Mouse (Mus musculus) liver, embryonic 14.5 days (tissue): Measurements from ENCODE around the gene Pigm. TPM values are rescaled to one million over a fixed set of nuclear protein-coding genes. Genes with fewer than 3 reads are reported as not detected.

Experiments
- ATAC-seq: fragments of 200-750 bp; cut with Nextera tagmentation; 2 replicates; pipeline ENCODE4 v1.8.0; 2017; ENCODE audit warnings: moderate number of reproducible peaks, mild to moderate bottlenecking, moderate library complexity; ENCODE audit not compliant: insufficient read depth
- DNase-seq, 3 experiments: peaks; one replicate each; pipeline ENCODE4 v3.0.0-alpha.2; 2012 to 2013; ENCODE audit warnings: low read depth in 3 of 3, low spot score in 3 of 3
- H3K27ac ChIP-seq: fragments of 300-500 bp; sonication (generic); 2 replicates; pipeline ENCODE4 v1.5.1; 2014; ENCODE audit warnings: moderate library complexity, mild to moderate bottlenecking, control low read depth, inconsistent platforms
- H3K27me3 ChIP-seq: fragments of 300-500 bp; sonication (generic); 2 replicates; pipeline ENCODE4 v1.6.1; 2014; ENCODE audit warnings: mild to moderate bottlenecking, low read length, moderate library complexity; ENCODE audit not compliant: control insufficient read depth, insufficient read depth
- H3K36me3 ChIP-seq: fragments of 300-500 bp; sonication (generic); replicated peaks from 2 replicates; pipeline ENCODE4 v1.6.1; 2014; ENCODE audit warnings: low read depth; ENCODE audit not compliant: control insufficient read depth, insufficient read depth
- H3K4me1 ChIP-seq, 2 experiments: fragments of 200-500 bp in 1 of 2; fragments of 300-500 bp in 1 of 2; sonication (generic) in 1 of 2; replicated peaks; 2 replicates each; pipeline ENCODE4 v1.6.1; 2012 to 2014; ENCODE audit warnings: antibody characterized with exemption in 1 of 2, inconsistent platforms in 1 of 2, low read length in 1 of 2; ENCODE audit not compliant: control insufficient read depth in 2 of 2, insufficient read depth in 2 of 2
- H3K4me2 ChIP-seq: fragments of 300-500 bp; sonication (generic); 2 replicates; pipeline ENCODE4 v1.6.1; 2014; ENCODE audit warnings: low read depth, mild to moderate bottlenecking, control low read depth, moderate library complexity
- H3K4me3 ChIP-seq, 2 experiments: fragments of 200-500 bp in 1 of 2; fragments of 300-500 bp in 1 of 2; sonication (generic) in 1 of 2; 2 replicates each; pipeline ENCODE4 v1.5.1; 2012 to 2014; ENCODE audit warnings: low read depth in 2 of 2, low read length in 2 of 2, mild to moderate bottlenecking in 2 of 2, control low read depth in 1 of 2, inconsistent platforms in 1 of 2, moderate library complexity in 1 of 2; ENCODE audit not compliant: insufficient read depth in 1 of 2
- H3K9ac ChIP-seq: fragments of 300-500 bp; sonication (generic); replicated peaks from 2 replicates; pipeline ENCODE4 v1.6.1; 2014; ENCODE audit warnings: mild to moderate bottlenecking, control low read depth, moderate library complexity
- H3K9me3 ChIP-seq: fragments of 300-500 bp; sonication (generic); 2 replicates; pipeline ENCODE4 v1.6.1; 2016; ENCODE audit warnings: low read length, mixed read lengths; ENCODE audit not compliant: control insufficient read depth
- CTCF ChIP-seq: IDR thresholded peaks from 2 replicates; pipeline ENCODE4 v1.5.1; 2016; ENCODE audit warnings: antibody characterized with exemption, low read depth, control low read depth
- EP300 ChIP-seq: IDR thresholded peaks from 2 replicates; pipeline ENCODE4 v1.6.1; 2016; ENCODE audit warnings: antibody characterized with exemption, low read depth
- WGBS: fragments of 180-500 bp; shearing (Covaris S2); extraction: QIAGEN DNeasy Blood & Tissue Kit; methylation state at CpG from one replicate; pipeline ENCODE4 v1.1.7; 2014; ENCODE audit not compliant: insufficient replicate concordance; 5-methylcytosine and 5-hydroxymethylcytosine counted together
- polyA plus RNA-seq, 2 experiments: library from polyadenylated mRNA; depleted of rRNA in 1 of 2; stranded (reverse) in 1 of 2; unstranded in 1 of 2; fragments of >200 nt; fragmentation: Nextera tagmentation in 1 of 2; extraction: Ambion mirVana in 1 of 2; gene quantifications; 2 replicates each; pipeline versions ENCODE4 v1.2.1 to v1.2.3; 2012 to 2014

Gene Pigm
- polyA plus RNA-seq, 2 experiments, result 2.3 to 4.1 TPM

GRCm38 (mm10) chr1:172329131-172329530 lies 47.2 kb upstream of the Pigm start, which contains the start of gene Kcnj9:
Gene Kcnj9 (minus strand): TSS chr1:172329318.
- Histone ChIP-seq H3K27ac (no peak within 1 kb of the TSS), H3K4me1 (no peaks in the 10 kb centered on the region), H3K9me3 (no peaks in the 10 kb centered on the region), H3K36me3 (no peaks in the 10 kb centered on the region), H3K4me2 (no peak within 1 kb of the TSS), H3K9ac (no peak within 1 kb of the TSS), H3K27me3 (peaks cover 32% of the 10 kb centered on the region), H3K4me3 (no peak within 1 kb of the TSS)
- DNase-seq (no peak), ATAC-seq (no peak)
- WGBS, result 27% methylated on average over 9 of the region's 9 CpGs
- TF ChIP-seq EP300, result no peak
- TF ChIP-seq CTCF, result no peak

- Histone ChIP-seq H3K4me2 (no peak overlapping the region), H3K27me3 (peaks cover 32% of the 10 kb centered on the region), H3K4me1 (no peaks in the 10 kb centered on the region), H3K4me3 (no peak overlapping the region), H3K36me3 (no peaks in the 10 kb centered on the region), H3K9ac (no peak overlapping the region), H3K27ac (no peak overlapping the region), H3K9me3 (no peaks in the 10 kb centered on the region)
- ATAC-seq (no peak), DNase-seq (no peak)
- WGBS, result 54% methylated on average over 6 of the region's 6 CpGs
- TF ChIP-seq EP300, result no peak
- no peak for TF ChIP-seq CTCF
These were observed 46.7 kb upstream of the Pigm start for GRCm38 (mm10) chr1:172329616-172330015.

- no peaks in the 10 kb centered on the region for H3K4me1 ChIP-seq
- DNase-seq (no peak), ATAC-seq (no peak)
- H3K9ac ChIP-seq, result no peak overlapping the region
- 40% methylated on average over 8 of the region's 8 CpGs for WGBS
- TF ChIP-seq EP300 (no peak), CTCF (no peak)
- no peak overlapping the region for H3K4me3 ChIP-seq
- no peaks in the 10 kb centered on the region for H3K9me3 ChIP-seq
- H3K36me3 ChIP-seq, result no peaks in the 10 kb centered on the region
- peaks cover 16% of the 10 kb centered on the region for H3K27me3 ChIP-seq
- no peak overlapping the region for H3K4me2 ChIP-seq
- H3K27ac ChIP-seq, result no peak overlapping the region
These were observed 44.9 kb upstream of the Pigm start for GRCm38 (mm10) chr1:172331422-172331947.

- H3K4me1 ChIP-seq, result no peaks in the 10 kb centered on the region
- no peaks in the 10 kb centered on the region for H3K9me3 ChIP-seq
- ATAC-seq, result no peak
- no peak overlapping the region for H3K27ac ChIP-seq
- H3K27me3 ChIP-seq, result peaks cover 9% of the 10 kb centered on the region
- TF ChIP-seq CTCF, result no peak
- no peak for TF ChIP-seq EP300
- DNase-seq, result no peak
- H3K4me3 ChIP-seq, result no peak overlapping the region
- H3K9ac ChIP-seq, result no peak overlapping the region
- WGBS, result 44% methylated on average over 2 of the region's 2 CpGs
- H3K4me2 ChIP-seq, result no peak overlapping the region
- H3K36me3 ChIP-seq, result no peaks in the 10 kb centered on the region
These were observed 43.4 kb upstream of the Pigm start for GRCm38 (mm10) chr1:172332925-172333324.

- ATAC-seq (no peak), DNase-seq (no peak)
- no peaks in the 10 kb centered on the region for H3K4me1 ChIP-seq
- TF ChIP-seq EP300 (no peak), CTCF (peak; percentile 32; the same call in 1 of the 2 replicates)
- no peak overlapping the region for H3K4me2 ChIP-seq
- no peak overlapping the region for H3K4me3 ChIP-seq
- no peaks in the 10 kb centered on the region for H3K9me3 ChIP-seq
- H3K27ac ChIP-seq, result no peak overlapping the region
- H3K27me3 ChIP-seq, result peaks cover 11% of the 10 kb centered on the region
- no peak overlapping the region for H3K9ac ChIP-seq
- H3K36me3 ChIP-seq, result no peaks in the 10 kb centered on the region
- 25% methylated on average over 3 of the region's 3 CpGs for WGBS
These were observed 42.8 kb upstream of the Pigm start for GRCm38 (mm10) chr1:172333512-172333911.
